Comparison of ENCODE assay signal across 7 mouse cellular contexts in genomic region chr13:29854876-29855275, GRCm38 (mm10). TPM values are rescaled to one million over a fixed set of nuclear protein-coding genes. Genes with fewer than 3 reads are reported as not detected.
A peak's percentile ranks its signal among the peaks of the same experiment; 100 is the strongest.
DNase-seq lines count a peak whose midpoint lies in the region; ATAC-seq and TF ChIP-seq lines count a peak whose summit lies in the region.

No protein-coding gene starts in this region.

- peak overlapping the region; percentile 82 for H3K9ac ChIP-seq in neural tube, embryonic 11.5 days (ENCODE audit: low read length)
- peak overlapping the region; percentile 84 for H3K9ac ChIP-seq in forebrain, embryonic 11.5 days (ENCODE audit: low read length)
- H3K9ac ChIP-seq in liver, embryonic 12.5 days, result peak overlapping the region; percentile 85
- H3K9ac ChIP-seq in stomach, postnatal 0 days (ENCODE audit: low read length), result peak overlapping the region; percentile 68

- 3% methylated on average over 5 of the region's 5 CpGs for WGBS in neural tube, embryonic 11.5 days
- WGBS in forebrain, embryonic 11.5 days, result 6% methylated on average over 5 of the region's 5 CpGs
- WGBS in liver, embryonic 12.5 days (ENCODE audit: insufficient replicate concordance), result 0% methylated on average over 5 of the region's 5 CpGs
- WGBS in stomach, postnatal 0 days, result under 1% methylated on average over 5 of the region's 5 CpGs

- TF ChIP-seq CTCF in stomach, postnatal 0 days (IDR thresholded peaks at IDR 0.05; ENCODE audit: low read depth), result no peak

- DNase-seq in neural tube, embryonic 11.5 days (ENCODE audit: low spot score), result no peak
- no peak for DNase-seq in neural tube, embryonic 10.5 days (ENCODE audit: extremely low spot score, low spot score)
- DNase-seq in forebrain, embryonic 11.5 days (ENCODE audit: low spot score), result no peak
- DNase-seq in stomach, postnatal 0 days (ENCODE audit: low spot score), result no peak
- DNase-seq in frontal cortex, postnatal 10 days (ENCODE audit: low spot score in 2 of 2), result no peak
- DNase-seq in retina, embryonic 14.5 days (ENCODE audit: low spot score), result no peak

- peak overlapping the region; percentile 47; the same call in 1 of the 2 replicates for H3K27ac ChIP-seq in neural tube, embryonic 11.5 days (ENCODE audit: low read depth, low read length)
- H3K27ac ChIP-seq in forebrain, embryonic 11.5 days (ENCODE audit: low read depth, low read length), result peak overlapping the region; percentile 27; the same call in 1 of the 2 replicates
- peak overlapping the region; percentile 69 for H3K27ac ChIP-seq in liver, embryonic 12.5 days
- peak overlapping the region; percentile 74 for H3K27ac ChIP-seq in stomach, postnatal 0 days (replicated peaks)

- H3K4me1 ChIP-seq in neural tube, embryonic 11.5 days (ENCODE audit: control insufficient read depth, insufficient read depth, low read length), result peaks cover 4% of the 10 kb centered on the region; the same call in 1 of the 2 replicates
- H3K4me1 ChIP-seq in forebrain, embryonic 11.5 days (replicated peaks; ENCODE audit: control insufficient read depth, insufficient read depth, low read length), result no peaks in the 10 kb centered on the region
- H3K4me1 ChIP-seq in liver, embryonic 12.5 days, result peaks cover 8% of the 10 kb centered on the region
- H3K4me1 ChIP-seq in stomach, postnatal 0 days (replicated peaks; ENCODE audit: control insufficient read depth, insufficient read depth), result no peaks in the 10 kb centered on the region; the same call in 1 of the 2 replicates

- no peak for TF ChIP-seq EP300 in stomach, postnatal 0 days (optimal IDR thresholded peaks at IDR 0.05)

- no peaks in the 10 kb centered on the region for H3K9me3 ChIP-seq in neural tube, embryonic 11.5 days (ENCODE audit: control insufficient read depth, low read length)
- no peaks in the 10 kb centered on the region for H3K9me3 ChIP-seq in forebrain, embryonic 11.5 days (ENCODE audit: control insufficient read depth, low read length)
- H3K9me3 ChIP-seq in liver, embryonic 12.5 days (replicated peaks), result no peaks in the 10 kb centered on the region
- H3K9me3 ChIP-seq in stomach, postnatal 0 days (ENCODE audit: control insufficient read depth, low read length), result no peaks in the 10 kb centered on the region

- no peaks in the 10 kb centered on the region for H3K27me3 ChIP-seq in neural tube, embryonic 11.5 days (ENCODE audit: control insufficient read depth, insufficient read depth, low read length)
- H3K27me3 ChIP-seq in forebrain, embryonic 11.5 days (ENCODE audit: control insufficient read depth, insufficient read depth, low read length), result no peaks in the 10 kb centered on the region
- no peaks in the 10 kb centered on the region for H3K27me3 ChIP-seq in liver, embryonic 12.5 days (replicated peaks)
- no peaks in the 10 kb centered on the region for H3K27me3 ChIP-seq in stomach, postnatal 0 days (ENCODE audit: control insufficient read depth, insufficient read depth, low read length)

- H3K36me3 ChIP-seq in neural tube, embryonic 11.5 days (ENCODE audit: control insufficient read depth, insufficient read depth, low read length), result no peaks in the 10 kb centered on the region
- H3K36me3 ChIP-seq in forebrain, embryonic 11.5 days (ENCODE audit: control insufficient read depth, insufficient read depth, low read length), result no peaks in the 10 kb centered on the region; the same call in 1 of the 2 replicates
- peaks cover 26% of the 10 kb centered on the region for H3K36me3 ChIP-seq in liver, embryonic 12.5 days
- H3K36me3 ChIP-seq in stomach, postnatal 0 days (ENCODE audit: control insufficient read depth, insufficient read depth, low read length), result no peaks in the 10 kb centered on the region

- 0 out of 2 replicates have a peak, but pooled peaks have one; percentile 2 for ATAC-seq in neural tube, embryonic 11.5 days (ENCODE audit: insufficient read depth, low FRiP score, low TSS enrichment)
- no peak for ATAC-seq in forebrain, embryonic 11.5 days (replicated peaks; ENCODE audit: low FRiP score)
- no peak for ATAC-seq in liver, embryonic 12.5 days
- no peak for ATAC-seq in stomach, postnatal 0 days (ENCODE audit: low FRiP score, low TSS enrichment)

- H3K4me3 ChIP-seq in neural tube, embryonic 11.5 days (ENCODE audit: low read depth, low read length), result peak overlapping the region; percentile 77
- peak overlapping the region; percentile 83 for H3K4me3 ChIP-seq in forebrain, embryonic 11.5 days (ENCODE audit: low read depth, low read length)
- H3K4me3 ChIP-seq in liver, embryonic 12.5 days, result peak overlapping the region; percentile 88
- H3K4me3 ChIP-seq in stomach, postnatal 0 days (ENCODE audit: low read depth, low read length), result peak overlapping the region; percentile 57

- peak overlapping the region; percentile 69 for H3K4me2 ChIP-seq in neural tube, embryonic 11.5 days (ENCODE audit: low read depth)
- H3K4me2 ChIP-seq in forebrain, embryonic 11.5 days (ENCODE audit: low read depth, low read length, severe bottlenecking), result peak overlapping the region; percentile 46
- peak overlapping the region; percentile 80 for H3K4me2 ChIP-seq in liver, embryonic 12.5 days
- H3K4me2 ChIP-seq in stomach, postnatal 0 days (replicated peaks; ENCODE audit: low read depth), result peak overlapping the region; percentile 64

RNA-seq across cellular contexts. Expression of gene Cdkal1, which starts 0.6 kb away (rescaled TPM):
- polyA plus RNA-seq in neural tube, embryonic 11.5 days (2014; fragmentation: Nextera tagmentation; extraction: Ambion mirVana), result 27.5 and 29.8 TPM in 2 replicates
- 37.5 and 38.9 TPM in 2 replicates for polyA plus RNA-seq in forebrain, embryonic 11.5 days (2014; fragmentation: Nextera tagmentation; extraction: Ambion mirVana)
- 16.0 and 16.6 TPM in 2 replicates for polyA plus RNA-seq in liver, embryonic 12.5 days (2016; fragmentation: Nextera tagmentation; extraction: Ambion mirVana)
- 14.7 and 15.5 TPM in 2 replicates for polyA plus RNA-seq in stomach, postnatal 0 days (2015; fragmentation: Nextera tagmentation; extraction: Ambion mirVana)
